Mouse (Mus musculus) brain, embryonic 14.5 days (tissue): ENCODE measurements around the gene Plekhj1. TPM values are rescaled to one million over a fixed set of nuclear protein-coding genes. Genes with fewer than 3 reads are reported as not detected.
A peak's percentile ranks its signal among the peaks of the same experiment; 100 is the strongest.

ENCODE experiments used
- DNase-seq: peaks from one replicate; pipeline ENCODE4 v3.0.0-alpha.2; 2011; ENCODE audit warnings: low read depth
- CTCF ChIP-seq: fragments of 200-500 bp; IDR thresholded peaks from 2 replicates; pipeline ENCODE4 v1.5.1; 2012; ENCODE audit warnings: inconsistent platforms, mild to moderate bottlenecking, moderate library complexity, borderline replicate concordance; ENCODE audit not compliant: insufficient read depth, insufficient read length; ENCODE audit errors: extremely low read depth
- POLR2A ChIP-seq: fragments of 200-500 bp; IDR thresholded peaks from 2 replicates; pipeline ENCODE4 v1.6.1; 2012; ENCODE audit warnings: mild to moderate bottlenecking, inconsistent platforms, borderline replicate concordance; ENCODE audit not compliant: poor library complexity, insufficient read depth, insufficient read length, severe bottlenecking; ENCODE audit errors: extremely low read depth
- polyA plus RNA-seq: library from polyadenylated mRNA; depleted of rRNA; stranded (reverse); fragments of >200 nt; gene quantifications from 2 replicates; pipeline ENCODE4 v1.2.3, GENCODE M21; 2012

The Plekhj1 gene
- polyA plus RNA-seq, 1 experiment, result 88.7 TPM

DNA sequence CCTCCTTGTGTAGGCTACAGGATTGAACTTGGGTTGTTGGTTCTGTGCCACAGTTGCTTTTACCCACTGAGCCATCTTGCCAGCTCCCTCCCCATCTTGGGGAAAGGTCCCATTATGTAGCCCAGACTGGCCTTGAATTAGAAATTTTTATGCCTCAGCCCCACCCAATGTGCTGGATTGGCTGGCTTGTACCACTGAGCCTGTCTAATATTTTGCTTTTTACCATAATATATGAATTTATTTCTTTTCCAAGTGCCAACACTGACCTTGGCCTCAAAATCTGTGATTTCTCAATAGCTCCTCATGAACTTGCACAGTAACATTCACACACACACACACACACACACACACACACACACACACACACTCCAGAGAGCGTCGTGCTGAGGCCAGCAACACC, 32.7 kb downstream of the Plekhj1 start:
- TF ChIP-seq POLR2A (no peak), CTCF (no peak)

DNA sequence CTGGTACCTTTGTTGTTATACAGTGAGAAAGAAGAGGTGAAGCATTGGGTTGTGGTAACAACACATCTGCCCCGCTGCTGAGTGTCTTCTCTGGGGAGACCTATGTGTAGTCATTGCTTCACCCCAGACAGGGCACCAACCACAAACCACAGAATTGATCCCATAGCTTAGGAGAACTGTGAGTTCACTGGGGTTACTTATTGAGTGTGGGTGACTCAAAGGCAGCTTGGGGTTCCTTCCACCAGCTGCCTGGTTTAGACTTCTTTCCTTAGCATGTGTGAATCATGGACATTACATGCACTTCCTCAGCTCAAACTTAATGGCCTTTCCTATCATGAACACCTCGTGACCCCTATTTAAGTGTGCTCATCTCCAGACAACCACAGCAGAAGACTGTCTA, 34.9 kb downstream of the Plekhj1 start:
- TF ChIP-seq CTCF (no peak), POLR2A (no peak)
- DNase-seq, result no peak

More for the DNA sequence above, 32.7 kb downstream of the Plekhj1 start:
- no peak for DNase-seq

DNA sequence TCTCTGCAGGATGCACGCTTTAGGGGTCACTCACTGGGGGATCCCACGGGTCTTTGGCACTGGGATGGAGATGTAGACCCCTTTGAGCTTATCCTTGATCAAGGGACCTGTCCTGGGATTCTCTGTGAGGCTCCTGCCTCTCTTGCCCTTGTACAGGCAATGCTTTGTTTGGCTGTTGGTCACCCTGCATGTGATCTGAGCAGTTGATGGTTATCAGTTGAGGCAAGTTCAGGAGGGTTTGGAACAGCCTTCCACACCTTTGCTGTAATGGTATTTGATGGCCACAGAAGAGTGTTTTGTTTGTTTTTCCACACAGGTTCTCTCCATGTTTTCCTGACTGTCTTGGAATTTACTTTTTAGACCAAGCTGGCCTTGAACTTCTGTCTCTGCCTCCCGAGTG, 36.6 kb downstream of the Plekhj1 start:
- DNase-seq, result no peak
- TF ChIP-seq POLR2A, result no peak
- no peak for TF ChIP-seq CTCF

DNA sequence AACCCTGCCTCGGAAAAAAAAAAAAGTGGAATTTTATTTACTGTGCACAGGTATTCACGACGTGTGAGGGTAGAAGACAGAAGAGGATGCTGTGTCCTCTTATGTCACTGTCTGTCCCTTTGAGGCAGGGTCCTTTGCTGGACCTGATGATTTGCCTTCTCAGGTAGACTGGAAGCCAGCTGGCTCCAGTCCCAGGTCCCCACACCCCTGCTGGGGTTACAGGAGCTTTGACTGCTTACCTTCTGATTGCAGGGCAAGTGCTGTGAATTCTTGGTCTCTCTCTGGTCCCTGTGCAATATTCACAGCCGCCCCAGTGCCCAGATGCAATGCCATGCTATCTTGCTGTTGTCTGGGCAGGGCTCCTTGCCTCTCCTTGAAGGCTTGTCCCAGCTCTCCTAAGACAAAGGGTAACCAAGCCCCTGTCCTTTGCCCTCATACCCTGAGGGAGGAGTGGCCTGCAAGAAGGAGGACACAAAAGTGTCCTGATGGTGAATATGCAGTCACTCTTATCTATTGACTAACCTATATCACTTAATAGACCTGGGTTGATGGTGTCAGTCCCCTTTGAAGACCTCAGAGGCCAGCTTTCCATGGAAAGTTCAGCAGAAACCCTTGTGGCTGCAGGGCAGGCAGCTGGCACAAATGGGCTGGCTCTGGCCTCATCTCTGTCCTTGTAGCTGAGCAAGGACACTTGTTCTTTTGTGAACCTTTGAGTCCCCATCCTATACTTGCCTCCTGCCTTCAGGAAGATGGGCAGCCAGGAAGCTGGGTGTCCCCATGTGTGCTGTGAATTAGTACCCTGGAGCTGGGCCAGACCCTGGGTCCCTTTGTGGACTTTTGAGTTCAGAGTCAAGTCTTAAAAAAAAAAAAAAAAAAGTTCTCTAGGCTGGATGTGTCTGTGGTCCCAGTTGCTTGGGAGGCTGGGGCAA, 37.6 kb downstream of the Plekhj1 start:
- DNase-seq, result no peak
- TF ChIP-seq CTCF (no peak), POLR2A (no peak)

DNA sequence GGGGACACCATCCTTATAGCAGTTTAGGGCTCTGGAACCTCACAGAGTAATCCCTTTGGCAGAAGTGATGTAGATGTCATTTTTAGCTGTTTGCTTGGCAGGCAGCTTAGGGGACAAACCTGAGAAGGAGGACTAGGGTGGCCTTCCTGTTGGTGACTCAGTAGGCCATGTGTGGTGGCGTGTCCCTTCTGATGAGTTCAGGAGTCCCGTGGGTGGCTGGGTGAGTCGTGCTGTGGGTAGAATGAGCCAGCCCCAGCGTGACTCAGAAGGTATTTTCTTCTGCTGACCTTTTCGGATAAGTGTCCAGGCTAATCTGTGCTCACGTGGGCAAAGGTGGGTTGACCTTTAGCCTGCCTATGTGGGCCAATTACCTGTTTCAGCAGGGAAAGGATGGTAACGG, 39.8 kb downstream of the Plekhj1 start:
- TF ChIP-seq CTCF (no peak), POLR2A (no peak)
- DNase-seq, result no peak

DNA sequence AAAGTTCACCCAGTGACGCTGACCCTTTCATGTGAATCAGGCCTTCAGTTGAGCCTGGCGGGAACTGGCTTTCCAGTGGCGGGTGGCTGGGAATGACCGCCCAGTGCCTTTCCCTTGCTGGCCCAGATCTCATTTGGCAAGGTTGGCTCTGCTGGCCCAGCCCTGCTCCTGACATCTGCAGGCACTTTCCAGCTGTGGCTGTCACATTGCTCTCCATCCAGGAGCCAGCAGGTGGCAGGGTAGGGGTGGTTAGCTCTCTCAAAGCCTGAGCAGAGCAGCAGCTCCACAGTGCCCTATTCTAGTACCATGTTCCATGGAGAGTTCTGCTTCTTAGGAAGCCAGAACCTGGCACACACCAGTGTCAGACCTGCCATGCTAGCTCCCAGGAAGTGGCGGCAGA, 40.7 kb downstream of the Plekhj1 start:
- TF ChIP-seq CTCF (peak; percentile 49; the same call in 1 of the 2 replicates), POLR2A (no peak)
- DNase-seq, result peak; percentile 51

DNA sequence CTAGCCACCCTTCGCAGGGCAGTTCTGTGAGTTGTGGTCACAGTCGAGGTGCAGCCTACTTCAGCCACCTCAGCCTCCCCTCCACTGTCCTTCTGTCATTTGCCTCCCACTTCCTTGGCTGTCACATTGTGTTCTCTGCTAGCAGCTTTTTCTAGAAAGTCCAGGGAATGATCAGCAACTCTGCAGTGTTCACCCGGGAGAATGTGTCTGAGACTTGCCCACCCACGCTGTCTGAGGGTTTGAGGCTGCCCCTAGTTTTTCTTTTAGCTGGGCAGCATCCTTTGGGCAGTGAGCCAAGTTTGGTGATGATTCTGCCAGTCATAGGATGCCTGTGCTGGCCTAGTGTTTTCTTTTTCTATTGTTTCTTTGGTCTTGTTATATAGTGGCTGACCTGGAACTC, 41.5 kb downstream of the Plekhj1 start:
- DNase-seq, result no peak
- TF ChIP-seq CTCF (no peak), POLR2A (no peak)

DNA sequence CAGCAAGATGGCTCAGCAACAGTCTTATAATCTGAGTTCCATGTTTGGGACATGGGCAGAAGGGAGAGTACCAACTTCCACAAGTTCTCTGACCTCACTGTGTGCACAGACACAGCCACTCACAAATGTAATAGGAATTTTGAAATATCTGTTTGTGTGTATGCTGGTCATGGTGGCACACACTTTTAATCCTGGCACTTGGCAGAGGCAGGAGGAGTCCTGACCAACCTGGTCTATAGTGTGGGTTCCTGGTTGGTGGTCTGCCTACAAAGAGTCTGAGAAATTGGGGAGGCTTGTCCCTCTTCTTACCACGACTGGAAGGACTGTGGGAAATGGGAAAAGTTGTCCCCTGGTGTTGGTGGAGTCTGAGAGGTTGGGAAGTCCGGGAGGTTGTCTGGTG, 41.9 kb downstream of the Plekhj1 start:
- DNase-seq, result no peak
- TF ChIP-seq POLR2A (no peak), CTCF (no peak)

DNA sequence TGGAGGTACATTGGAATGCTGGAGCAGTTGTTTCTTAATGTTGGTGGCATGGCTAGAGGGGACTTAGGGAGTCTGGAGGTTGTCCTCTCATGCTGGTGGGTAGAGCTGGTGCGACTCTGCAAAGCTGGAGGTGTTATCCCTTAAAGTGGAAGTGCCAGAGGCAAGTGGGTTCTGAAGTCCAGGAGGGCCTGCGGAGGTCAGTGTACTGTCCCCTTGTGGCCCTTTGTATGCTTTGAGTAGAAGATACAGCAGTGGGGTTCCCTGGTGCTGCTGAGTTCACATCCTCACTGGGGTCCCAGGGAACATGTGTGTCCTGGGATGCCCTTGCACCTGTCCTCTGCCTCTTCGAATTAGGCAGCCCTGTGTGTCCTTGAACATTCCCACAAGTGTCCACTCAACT, 42.3 kb downstream of the Plekhj1 start:
- no peak for TF ChIP-seq CTCF
- TF ChIP-seq POLR2A, result no peak

DNA sequence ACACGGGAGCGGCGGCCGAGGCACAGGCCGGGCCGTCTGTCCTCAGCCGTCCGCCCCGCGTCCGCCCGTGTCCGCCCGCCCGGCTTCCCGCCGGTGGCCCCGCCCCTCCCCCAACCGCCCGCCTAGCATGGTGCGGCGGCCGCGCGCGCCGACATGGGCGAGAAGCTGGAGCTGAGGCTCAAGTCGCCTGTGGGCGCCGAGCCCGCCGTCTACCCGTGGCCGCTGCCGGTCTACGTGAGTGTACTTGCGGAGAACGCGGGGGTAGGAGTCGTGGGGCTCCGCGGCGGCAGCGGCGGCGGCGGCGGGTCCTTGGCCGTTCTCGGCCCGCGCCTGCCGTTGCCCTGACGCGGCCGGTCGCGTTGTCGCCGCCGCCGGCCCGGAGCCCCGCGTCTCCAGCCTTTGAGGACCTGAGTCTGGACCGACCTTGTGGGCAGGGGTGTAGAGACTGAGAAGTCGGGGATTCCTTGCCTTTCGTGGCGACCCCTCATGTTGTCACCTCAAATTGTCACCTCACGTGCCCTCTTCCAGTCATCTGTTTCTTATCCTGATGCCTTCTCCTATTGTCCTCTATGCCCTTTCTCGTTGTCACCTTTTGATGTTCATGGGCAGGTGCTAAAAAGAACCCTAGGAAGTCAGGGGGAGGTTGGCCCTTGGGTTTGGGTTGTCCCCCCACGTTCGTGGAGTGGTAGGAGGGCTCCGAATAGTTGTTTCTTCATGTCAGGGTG, 43.0 kb downstream of the Plekhj1 start:
- no peak for DNase-seq
- TF ChIP-seq POLR2A (no peak), CTCF (no peak)

More for the DNA sequence above, 42.3 kb downstream of the Plekhj1 start:
- DNase-seq, result no peak

DNA sequence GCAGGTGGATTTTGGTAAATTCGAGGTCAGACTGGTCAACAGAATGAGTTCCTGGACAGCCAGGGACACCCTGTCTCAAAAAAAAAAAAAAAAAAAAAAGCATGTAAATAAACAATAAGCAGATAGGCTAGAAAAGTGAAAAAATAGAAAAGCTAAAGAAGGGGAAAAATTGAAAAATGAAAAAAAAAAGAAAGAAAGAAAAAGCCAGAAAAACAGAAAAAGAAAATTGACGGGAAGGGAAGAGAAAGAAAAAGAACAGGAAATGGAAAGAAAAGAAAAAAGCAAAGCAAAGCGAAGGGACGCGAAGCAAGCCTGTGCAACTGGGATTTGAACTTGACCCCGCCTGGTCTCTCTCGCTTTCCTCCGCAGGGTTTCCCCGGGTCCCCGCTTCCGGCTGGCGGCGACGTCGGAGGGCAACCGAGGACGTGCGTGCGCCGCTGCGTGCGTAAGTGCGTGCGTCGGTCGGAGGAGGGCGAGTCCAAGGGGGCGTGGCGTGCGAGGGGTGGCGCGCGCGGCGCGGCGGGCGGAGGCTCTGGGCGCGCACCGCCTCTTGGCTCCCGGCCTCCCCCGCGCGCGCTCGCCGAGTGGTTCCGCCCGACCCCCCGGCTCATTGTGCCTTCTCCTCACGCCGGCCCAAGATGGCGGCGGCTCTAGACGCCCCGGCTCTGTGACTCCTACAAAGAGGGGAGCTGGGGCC, 43.7 kb downstream of the Plekhj1 start, which contains the start of gene Dot1l:
TSS of gene Dot1l (plus strand) at position 613 of the 697 bp plus-strand sequence.
- TF ChIP-seq CTCF (no peak), POLR2A (peak; percentile 56; the same call in 1 of the 2 replicates)
- DNase-seq, result peak; percentile 99
